Mouse (Mus musculus) retina, postnatal 7 days (tissue): ENCODE data around the gene E130309D02Rik.

Experiments
- DNase-seq: peaks from one replicate; pipeline ENCODE4 v3.0.0-alpha.2; 2012; ENCODE audit warnings: low read depth, low spot score

Gene E130309D02Rik

DNA sequence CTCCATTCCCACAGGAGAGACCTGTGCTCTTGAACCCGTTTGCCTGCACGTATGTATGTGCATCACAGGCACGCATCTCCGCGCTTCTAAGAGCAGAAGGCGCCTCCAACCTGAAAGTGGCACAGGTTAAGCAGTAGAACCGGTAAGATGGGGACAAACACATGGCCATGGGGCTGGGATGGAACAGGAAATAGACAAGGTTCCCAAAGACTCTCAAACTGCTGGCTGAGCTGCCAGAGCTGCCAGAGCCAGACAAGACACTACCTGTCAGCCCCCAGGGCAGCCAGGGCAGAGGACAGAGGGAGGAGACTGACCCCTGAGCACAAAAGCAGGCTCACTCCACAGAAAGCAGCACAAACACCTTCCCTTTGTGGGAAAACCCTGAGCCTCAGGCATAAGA is 5.2 kb downstream of the E130309D02Rik start:
- no peak for DNase-seq

DNA sequence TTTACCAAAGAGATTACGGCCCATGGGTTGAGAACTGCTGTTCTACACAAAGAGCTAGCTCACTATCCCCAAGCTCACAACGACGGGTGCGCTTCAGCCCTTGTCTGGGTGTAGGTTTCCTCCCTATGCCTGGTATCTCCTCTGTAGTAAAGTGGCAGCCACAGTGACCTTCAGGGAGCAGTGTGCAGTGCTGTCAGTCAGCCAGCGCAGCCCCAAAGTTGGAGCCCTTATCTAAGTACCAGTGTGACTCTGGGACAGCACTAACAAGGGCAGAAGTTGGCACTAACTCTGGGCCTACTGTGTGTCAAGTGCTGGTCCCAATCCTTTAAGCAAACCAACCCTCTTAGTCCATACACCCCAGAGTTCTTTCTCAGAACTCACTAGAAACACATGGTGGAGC is 6.3 kb downstream of the E130309D02Rik start:
- no peak for DNase-seq

DNA sequence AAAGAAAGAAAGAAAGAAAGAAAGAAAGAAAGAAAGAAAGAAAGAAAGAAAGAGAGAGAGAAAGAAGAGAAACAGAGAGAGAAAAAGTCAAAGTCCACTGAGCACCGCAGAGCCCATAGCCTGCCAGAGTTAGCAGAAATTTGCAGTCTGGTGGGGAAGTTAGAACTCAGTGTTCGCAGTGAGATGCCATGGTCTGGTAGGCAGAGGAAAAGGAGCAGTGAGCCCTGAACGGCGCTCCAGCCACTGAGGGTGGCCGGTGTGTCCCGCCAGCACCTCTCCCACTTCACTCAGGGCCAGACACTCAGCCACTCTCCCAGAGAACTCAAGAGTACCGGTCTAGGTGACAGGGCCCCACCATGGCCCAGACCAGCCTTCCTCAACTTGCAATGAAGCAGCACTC is 10.9 kb downstream of the E130309D02Rik start:
- no peak for DNase-seq

- no peak for DNase-seq
Measured at GRCm38 (mm10) chr5:143301296-143301695, 13.9 kb downstream of the E130309D02Rik start.

DNA sequence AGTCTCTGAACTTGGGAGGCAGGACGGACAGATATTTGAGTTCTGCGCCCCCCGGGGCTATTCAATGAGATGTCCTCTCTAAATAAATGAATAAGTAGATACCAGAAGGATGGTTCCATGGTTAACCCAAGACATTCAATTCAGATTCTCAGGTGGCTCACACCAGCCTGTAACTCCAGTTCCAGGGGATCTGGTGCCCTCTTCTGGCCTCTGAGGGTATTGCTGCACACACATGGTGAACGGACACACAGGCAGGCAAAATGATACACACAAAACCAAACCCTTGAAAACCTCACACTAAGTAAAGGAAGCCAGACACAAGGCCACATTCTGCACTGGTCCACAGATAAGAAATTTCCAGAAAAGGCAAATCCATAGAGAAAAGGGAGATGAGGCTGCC is 15.5 kb downstream of the E130309D02Rik start:
- DNase-seq, result no peak

DNA sequence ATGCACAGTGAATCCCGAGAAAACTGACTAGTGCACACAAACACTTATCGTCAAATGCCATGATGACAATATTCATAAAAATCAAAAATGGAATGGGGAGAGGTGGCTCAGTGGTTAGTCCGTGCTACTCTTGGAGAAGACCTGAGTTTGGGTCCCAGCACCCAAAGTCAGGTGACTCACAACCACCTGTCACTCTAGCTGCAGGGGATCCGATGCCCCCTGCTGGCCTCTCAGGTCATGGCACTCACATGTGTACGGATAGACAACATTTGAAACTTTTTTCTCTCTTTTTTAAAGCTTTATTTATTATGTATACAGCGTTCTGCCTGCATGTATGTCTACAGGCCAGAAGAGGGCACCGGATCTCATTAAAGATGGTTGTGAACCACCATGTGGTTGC is 16.8 kb downstream of the E130309D02Rik start:
- DNase-seq, result no peak

GRCm38 (mm10) chr5:143297986-143298385 is 17.2 kb downstream of the E130309D02Rik start:
- no peak for DNase-seq

- DNase-seq, result no peak
Measured at GRCm38 (mm10) chr5:143295330-143295729, 19.8 kb downstream of the E130309D02Rik start.

DNA sequence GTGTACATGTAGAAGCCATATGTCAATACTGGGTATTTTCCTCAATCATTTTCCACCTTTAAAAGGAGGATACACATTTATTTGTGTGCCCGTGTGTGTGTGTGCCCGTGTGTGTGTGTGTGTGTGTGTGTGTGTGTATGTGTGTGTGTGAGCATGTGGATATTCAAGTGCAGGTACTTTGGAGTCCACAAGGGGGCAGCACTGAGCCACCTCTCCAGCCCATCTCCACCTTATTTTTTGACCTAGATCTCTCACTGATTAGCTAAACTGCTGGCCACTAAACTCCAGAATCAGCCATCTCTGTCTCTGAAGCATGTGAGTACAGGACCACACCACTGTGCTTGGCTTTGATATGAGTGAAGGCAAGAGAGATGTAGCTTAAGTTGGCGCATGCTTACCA is 20.3 kb downstream of the E130309D02Rik start:
- no peak for DNase-seq

DNA sequence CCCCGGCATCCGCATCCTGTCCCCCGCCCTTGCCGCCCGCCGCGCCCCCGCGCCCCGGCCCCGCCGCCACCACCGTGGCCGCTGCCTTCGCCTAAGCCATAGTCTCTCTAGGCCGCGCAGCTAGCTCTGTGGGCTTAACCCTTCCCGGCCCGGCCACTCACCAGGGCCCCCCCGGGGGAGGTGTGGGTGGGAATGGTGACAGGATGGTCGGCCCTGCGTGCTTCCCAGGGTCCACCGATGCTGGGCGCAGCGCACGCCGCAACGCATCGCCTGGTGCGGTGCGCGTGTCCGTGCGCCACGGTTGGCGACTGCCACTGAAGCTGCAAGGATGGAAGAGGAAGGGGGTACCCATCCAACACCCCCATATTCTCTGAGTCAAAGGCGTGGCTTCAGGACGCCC is 21.8 kb downstream of the E130309D02Rik start, which contains the start of gene Zfp853:
Zfp853 (minus strand) TSS at position 220 of the 400 bp plus-strand sequence.
- DNase-seq, result no peak

- DNase-seq, result no peak
Measured at GRCm38 (mm10) chr5:143292879-143293278, 22.3 kb downstream of the E130309D02Rik start.

- no peak for DNase-seq
Measured at GRCm38 (mm10) chr5:143289299-143289698, 25.9 kb downstream of the E130309D02Rik start.

DNA sequence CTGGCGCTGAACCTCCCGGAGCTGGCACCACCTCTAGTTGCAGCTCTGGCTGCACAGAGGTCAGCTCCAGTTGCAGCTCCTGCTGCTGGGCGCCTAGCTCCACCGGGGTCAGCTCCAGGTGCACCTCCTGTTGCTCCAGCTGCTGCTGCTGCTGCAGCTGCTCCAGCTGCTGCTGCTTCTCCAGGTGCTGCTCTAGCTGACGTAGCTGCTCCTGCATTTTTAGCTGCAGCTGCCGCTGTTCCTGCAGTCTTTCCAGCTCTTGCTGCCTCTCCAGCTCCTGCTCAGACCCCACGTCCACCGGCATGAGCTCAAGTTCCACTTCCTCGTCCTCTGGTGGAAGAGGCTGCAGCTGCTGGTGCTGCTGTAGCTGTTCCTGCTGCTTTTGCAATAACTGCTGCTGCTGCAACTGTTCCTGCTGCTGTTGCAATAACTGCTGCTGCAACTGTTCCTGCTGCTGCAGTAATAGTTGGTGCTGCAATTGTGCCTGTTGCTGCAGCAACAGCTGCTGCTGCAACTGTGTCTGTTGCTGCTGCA is 26.7 kb downstream of the E130309D02Rik start:
- DNase-seq, result no peak

DNA sequence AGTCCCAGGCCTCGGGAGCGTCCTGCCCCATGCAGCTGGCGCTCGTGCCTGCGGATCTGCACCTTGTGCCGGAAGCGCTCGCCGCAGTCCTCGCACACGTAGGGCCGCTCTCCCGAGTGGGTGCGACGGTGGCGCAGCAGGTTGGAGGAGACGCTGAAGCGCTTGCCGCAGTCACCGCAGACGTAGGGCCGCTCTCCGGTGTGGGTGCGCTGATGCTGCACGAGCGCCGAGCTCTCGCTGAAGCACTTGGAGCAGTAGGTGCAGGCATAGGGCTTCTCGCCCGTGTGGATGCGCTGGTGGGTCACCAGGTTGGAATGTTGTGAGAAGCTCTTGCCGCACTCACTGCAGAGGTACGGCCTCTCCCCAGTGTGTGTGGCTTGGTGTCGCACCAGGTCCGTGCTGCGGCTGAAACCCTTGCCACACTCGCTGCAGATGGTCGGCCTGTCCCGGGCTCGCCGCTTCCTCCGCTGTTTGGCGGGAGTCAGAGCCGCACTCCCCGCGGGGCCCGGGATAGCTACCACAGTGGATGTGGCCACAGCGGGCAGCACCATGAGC is 27.3 kb downstream of the E130309D02Rik start:
- no peak for DNase-seq

GRCm38 (mm10) chr5:143284762-143285161 is 30.4 kb downstream of the E130309D02Rik start:
- DNase-seq, result no peak

GRCm38 (mm10) chr5:143279247-143279646 is 35.9 kb downstream of the E130309D02Rik start:
- DNase-seq, result no peak

DNA sequence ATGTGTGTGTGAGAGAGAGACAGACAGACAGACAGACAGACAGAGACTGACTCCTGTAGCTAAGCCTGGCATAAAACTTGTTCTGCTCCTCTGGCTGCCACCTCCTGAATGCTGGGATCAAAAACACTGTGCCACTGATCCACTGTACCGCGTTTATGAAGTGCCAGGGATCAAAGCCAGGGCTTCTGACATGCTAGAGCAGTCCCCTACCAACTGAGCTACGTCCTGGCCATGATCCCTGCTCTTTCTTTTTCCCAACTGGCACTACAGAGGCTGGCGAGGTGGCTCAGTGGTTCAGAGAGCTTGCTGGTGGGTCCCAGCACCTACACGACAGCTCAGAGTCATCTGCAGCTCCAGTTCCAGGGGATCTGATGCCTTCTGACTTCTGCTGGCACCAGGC is 39.4 kb downstream of the E130309D02Rik start:
- no peak for DNase-seq

DNA sequence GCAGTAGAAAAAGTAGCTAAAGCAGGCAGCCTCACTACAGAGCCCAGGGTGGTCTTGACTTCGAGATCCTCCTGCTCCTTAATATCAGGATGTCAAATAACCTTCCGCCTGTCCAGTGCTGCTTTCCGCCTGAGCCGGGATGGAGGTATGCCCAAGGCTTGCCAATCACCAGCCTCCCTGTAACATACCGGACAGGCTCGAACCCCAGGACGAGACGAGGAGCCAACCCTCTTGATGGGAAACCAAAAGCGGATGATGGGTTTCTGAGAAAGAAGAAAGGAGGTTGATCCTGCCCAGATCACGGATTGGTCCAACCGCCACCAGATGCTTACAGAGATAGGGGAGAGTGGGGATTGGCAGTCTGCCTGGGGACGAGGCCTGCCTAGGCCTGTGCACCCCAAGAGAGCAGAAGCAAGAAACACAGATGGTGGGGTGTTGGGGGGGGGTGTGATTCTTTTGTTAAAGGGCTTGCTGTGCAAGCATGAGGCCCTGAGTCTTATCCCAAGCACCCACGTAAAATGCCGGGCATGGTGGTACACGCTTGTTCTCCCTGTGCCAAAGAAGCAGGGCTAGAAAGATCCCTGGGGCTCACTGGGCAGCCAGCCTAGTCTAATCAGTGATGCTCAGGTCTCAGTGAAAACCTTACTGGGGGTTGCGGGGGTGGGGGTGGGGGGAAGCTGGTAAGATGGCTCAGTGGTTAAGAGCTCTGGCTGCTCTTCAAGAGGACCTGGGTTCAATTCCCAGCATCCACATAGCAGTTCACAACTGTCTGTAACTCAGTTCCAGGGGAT is 42.4 kb downstream of the E130309D02Rik start:
- DNase-seq, result no peak

DNA sequence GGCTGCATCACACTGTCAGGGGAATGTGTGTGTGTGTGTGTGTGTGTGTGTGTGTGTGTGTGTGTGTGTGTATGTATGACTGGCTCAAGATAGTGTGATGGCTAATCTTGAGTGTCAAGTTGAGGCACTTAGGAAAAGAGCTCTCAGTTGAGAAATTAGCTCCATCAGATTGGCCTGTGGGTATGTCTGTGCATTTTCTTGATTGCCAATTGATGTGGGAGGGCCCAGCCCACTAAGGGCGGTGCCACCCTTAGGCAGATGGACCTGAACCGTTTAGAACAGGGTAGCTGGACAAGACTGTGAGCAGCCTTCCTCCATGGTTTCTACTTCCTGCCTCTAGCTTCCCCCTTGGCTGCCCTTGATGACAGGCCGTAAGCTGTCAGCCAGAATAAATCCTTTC is 43.1 kb downstream of the E130309D02Rik start:
- no peak for DNase-seq

GRCm38 (mm10) chr5:143271642-143272041 is 43.5 kb downstream of the E130309D02Rik start:
- no peak for DNase-seq

GRCm38 (mm10) chr5:143270151-143270519 is 45.0 kb downstream of the E130309D02Rik start:
- no peak for DNase-seq

DNA sequence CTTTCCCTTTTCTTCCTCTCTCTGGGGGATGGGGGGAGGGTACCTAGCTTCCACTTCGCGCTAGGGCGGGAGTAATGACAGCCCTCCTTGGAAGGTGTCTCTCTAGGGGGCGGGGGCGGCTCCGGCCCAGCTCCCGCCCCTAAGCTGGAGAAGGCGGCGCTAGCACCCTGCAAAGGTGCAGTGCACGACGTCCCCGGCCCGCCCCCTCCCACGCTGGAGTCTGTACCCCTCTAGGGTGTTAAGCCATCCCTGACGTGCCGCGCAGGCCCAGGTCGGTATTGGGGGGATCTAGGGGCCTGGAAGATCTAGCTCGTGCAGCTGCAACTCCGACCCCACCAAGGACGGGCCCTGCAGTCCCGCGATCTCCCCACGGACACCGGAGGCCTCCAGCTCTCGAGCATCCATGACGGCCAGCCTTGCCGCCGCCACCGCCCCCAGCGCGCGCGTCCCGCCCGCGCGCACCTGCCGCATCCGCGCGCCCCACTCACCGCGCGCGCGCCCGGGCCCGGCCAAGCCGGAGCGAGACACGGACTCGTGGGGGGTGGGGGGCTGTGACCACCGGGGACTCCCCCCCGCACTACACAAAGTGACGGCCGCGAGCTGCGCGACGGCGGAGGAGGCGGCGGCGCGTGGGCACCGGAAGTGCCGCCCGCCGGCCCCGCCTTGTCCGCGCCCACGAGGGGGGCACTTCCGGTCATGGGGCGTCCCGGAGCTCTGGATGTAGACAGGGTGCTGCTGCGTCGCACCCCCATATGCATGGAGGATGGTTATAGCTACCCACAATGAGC is 45.6 kb downstream of the E130309D02Rik start, which contains the start of gene Zfp316:
Zfp316 (minus strand) TSS at position 660 of the 788 bp plus-strand sequence.
- DNase-seq, result peak; percentile 61
